In the genomic region with DNA sequence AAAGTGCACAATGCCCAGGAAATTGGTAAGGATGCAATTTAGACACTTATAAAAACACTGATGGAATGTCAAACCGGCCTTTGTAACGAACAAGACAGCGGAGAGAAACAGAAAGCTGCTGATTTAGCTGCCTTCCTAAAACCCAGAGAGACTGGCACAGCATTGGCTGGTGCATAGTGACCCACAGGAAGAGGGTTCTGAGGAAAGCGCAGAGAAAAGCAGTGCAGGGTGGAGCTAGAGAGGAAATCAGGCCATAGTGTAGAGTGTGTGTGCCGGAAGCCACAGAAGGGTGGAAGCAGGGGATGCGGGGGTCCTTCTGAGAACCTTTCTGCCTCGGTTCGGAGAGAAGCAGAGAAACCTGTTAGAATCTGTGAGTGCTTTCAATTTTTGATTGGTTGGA, we compare ENCODE assay signal across 14 mouse cellular contexts. TPM values are rescaled to one million over a fixed set of nuclear protein-coding genes. Genes with fewer than 3 reads are reported as not detected.
DNase-seq lines count a peak whose midpoint lies in the region; ATAC-seq and TF ChIP-seq lines count a peak whose summit lies in the region.
"Had no signal": no experiment of that assay in that cellular context is flagged by ENCODE, and none has a peak within 500 bp of the region (broad histone marks: within the 10 kb centered on the region; RNA-seq: fewer than 3 reads in every experiment).

No protein-coding gene starts in this region.

- H3K9me3 ChIP-seq in liver, embryonic 16.5 days (replicated peaks; ENCODE audit: control insufficient read depth, low read length) = no peaks in the 10 kb centered on the region
- H3K9me3 ChIP-seq: limb, embryonic 13.5 days had no signal

- no peak for TF ChIP-seq EP300 in heart, adult 2 months (IDR thresholded peaks at IDR 0.05; ENCODE audit: insufficient read depth, low read depth, low read length)

- no peak overlapping the region for H3K9ac ChIP-seq in heart, adult 2 months (ENCODE audit: low read depth, low read length)
- H3K9ac ChIP-seq in liver, embryonic 16.5 days (ENCODE audit: low read depth, low read length) = no peak overlapping the region
- H3K9ac ChIP-seq: hindbrain, embryonic 14.5 days; limb, embryonic 13.5 days had no signal

- ATAC-seq in activated CD4-positive, CD25-positive, alpha-beta regulatory T cell, adult 4 months = peak; percentile 52
- ATAC-seq in liver, embryonic 16.5 days (ENCODE audit: low read depth) = no peak

- no peak for TF ChIP-seq CTCF in heart, adult 2 months (IDR thresholded peaks at IDR 0.05)
- TF ChIP-seq CTCF in kidney, adult 2 months (conservative IDR thresholded peaks at IDR 0.05; ENCODE audit: insufficient read depth, insufficient read length, low read depth, low read length) = no peak

- peak overlapping the region; percentile 32; the same call in 1 of the 2 replicates for H3K4me2 ChIP-seq in liver, embryonic 16.5 days (ENCODE audit: low read depth, low read length)
- H3K4me2 ChIP-seq: heart, embryonic 11.5 days; hindbrain, embryonic 14.5 days; limb, embryonic 13.5 days had no signal

- no peaks in the 10 kb centered on the region for H3K79me2 ChIP-seq in heart, adult 2 months (replicated peaks; ENCODE audit: control insufficient read depth, insufficient read depth, low read length)

- peak in 1 of 2 experiments; percentile 22 for DNase-seq in heart, adult 2 months
- no peak for DNase-seq in heart, postnatal 4 days
- DNase-seq in thymus, postnatal 10 days (ENCODE audit: low spot score in 2 of 2) = peak; percentile 6 to 14
- DNase-seq in layer of hippocampus, adult 8-10 months (ENCODE audit: low spot score in 2 of 2) = no peak
- no peak for DNase-seq in urinary bladder, postnatal 25 days (ENCODE audit: low spot score)
- DNase-seq in kidney, adult 2 months = no peak
- DNase-seq: layer of hippocampus, postnatal 36 days; lung, postnatal 36 days had no signal

- no peak overlapping the region for H3K27ac ChIP-seq in heart, adult 2 months
- no peak overlapping the region for H3K27ac ChIP-seq in liver, embryonic 16.5 days (ENCODE audit: low read length)
- no peak overlapping the region for H3K27ac ChIP-seq in kidney, adult 2 months (ENCODE audit: insufficient read depth, low read depth, low read length)
- H3K27ac ChIP-seq: hindbrain, embryonic 14.5 days; limb, embryonic 13.5 days had no signal

- no peak overlapping the region for H3K4me3 ChIP-seq in heart, adult 2 months
- no peak overlapping the region for H3K4me3 ChIP-seq in liver, embryonic 16.5 days (ENCODE audit: low read depth, low read length)
- H3K4me3 ChIP-seq in kidney, adult 2 months (ENCODE audit: insufficient read depth, low read depth, low read length) = no peak overlapping the region
- H3K4me3 ChIP-seq: limb, embryonic 13.5 days had no signal

- H3K36me3 ChIP-seq in heart, adult 2 months (ENCODE audit: control insufficient read depth, insufficient read depth, low read length) = no peaks in the 10 kb centered on the region
- no peaks in the 10 kb centered on the region for H3K36me3 ChIP-seq in liver, embryonic 16.5 days (ENCODE audit: control insufficient read depth, insufficient read depth)
- no peaks in the 10 kb centered on the region for H3K36me3 ChIP-seq in kidney, adult 2 months (ENCODE audit: control insufficient read depth, insufficient read depth, low read length)
- H3K36me3 ChIP-seq: limb, embryonic 13.5 days had no signal

- no peaks in the 10 kb centered on the region for H3K4me1 ChIP-seq in heart, adult 2 months (ENCODE audit: control insufficient read depth, insufficient read depth, low read length)
- no peaks in the 10 kb centered on the region for H3K4me1 ChIP-seq in liver, embryonic 16.5 days (ENCODE audit: control insufficient read depth, low read depth, low read length)
- no peaks in the 10 kb centered on the region for H3K4me1 ChIP-seq in kidney, adult 2 months (ENCODE audit: control insufficient read depth, insufficient read depth, low read length)
- H3K4me1 ChIP-seq: limb, embryonic 13.5 days had no signal

- intact Hi-C loops in heart, adult 2 months (cut with DNase I) = no loop called here

- WGBS in heart, adult 2 months = 53% methylated on average over 8 of the region's 8 CpGs
- 34% methylated on average over 8 of the region's 8 CpGs for WGBS in liver, embryonic 16.5 days (ENCODE audit: insufficient replicate concordance)
- WGBS in kidney, adult 2 months = 66% methylated on average over 8 of the region's 8 CpGs

- 0 out of 2 replicates have a peak, but pooled peaks have one; percentile 17 for TF ChIP-seq POLR2A in heart, adult 2 months (IDR thresholded peaks at IDR 0.05; ENCODE audit: insufficient read depth, low read depth, low read length)
- no peak for TF ChIP-seq POLR2A in kidney, adult 2 months (IDR thresholded peaks at IDR 0.05; ENCODE audit: low read depth, low read length)

- no peaks in the 10 kb centered on the region for H3K27me3 ChIP-seq in heart, adult 2 months (ENCODE audit: control insufficient read depth, insufficient read depth, low read length)
- H3K27me3 ChIP-seq in liver, embryonic 16.5 days (ENCODE audit: control insufficient read depth, insufficient read depth, low read depth, low read length) = peaks cover under 1% of the 10 kb centered on the region; the same call in 1 of the 2 replicates
- no peaks in the 10 kb centered on the region for H3K27me3 ChIP-seq in kidney, adult 2 months (replicated peaks; ENCODE audit: control insufficient read depth, insufficient read depth, low read length)

RNA-seq across cellular contexts. Expression of gene Abca17, which starts 6.2 kb away (rescaled TPM):
- not detected for total RNA-seq in heart, adult 2 months (2021)
- polyA plus RNA-seq in heart, adult 2 months (2012; rRNA removed) = not detected in 2 replicates
- under 1 TPM in 1 of 2 experiments, not detected in 1; 0.05 TPM for total RNA-seq in heart, postnatal 4 days (2021)
- polyA plus RNA-seq in activated CD4-positive, CD25-positive, alpha-beta regulatory T cell, adult 4 months (2017; shearing (Covaris generic)) = under 1 TPM in 1 of 2 experiments, not detected in 1; 0.21 TPM
- not detected in 2 replicates for polyA plus RNA-seq in liver, embryonic 16.5 days (2015; fragmentation: Nextera tagmentation; extraction: Ambion mirVana)
- 1 to 10 TPM in 1 of 4 experiments, under 1 TPM in 3; 0.49 to 1.1 (median 0.75) TPM for total RNA-seq in layer of hippocampus, adult 8-10 months (2022)
- 0.16 and 0.31 TPM in 2 replicates for polyA plus RNA-seq in kidney, adult 2 months (2012; rRNA removed)
- polyA plus RNA-seq: kidney, embryonic 14.5 days; limb, embryonic 13.5 days had no signal

RNA-seq across cellular contexts. Expression of gene Abca3, which starts 7.1 kb away (rescaled TPM):
- total RNA-seq in heart, adult 2 months (2021) = 10 to 100 TPM; 12.1 to 12.6 TPM
- polyA plus RNA-seq in heart, adult 2 months (2012; rRNA removed) = 13.4 and 15.7 TPM in 2 replicates
- total RNA-seq in heart, postnatal 4 days (2021) = 10 to 100 TPM; 14.7 to 16.8 TPM
- 10 to 100 TPM; 15.8 to 20.0 TPM for polyA plus RNA-seq in activated CD4-positive, CD25-positive, alpha-beta regulatory T cell, adult 4 months (2017; shearing (Covaris generic))
- 13.4 and 15.0 TPM in 2 replicates for polyA plus RNA-seq in liver, embryonic 16.5 days (2015; fragmentation: Nextera tagmentation; extraction: Ambion mirVana)
- total RNA-seq in layer of hippocampus, adult 8-10 months (2022) = 10 to 100 TPM; 63.7 to 69.3 (median 67.1) TPM
- 214 and 230 TPM in 2 replicates for polyA plus RNA-seq in kidney, adult 2 months (2012; rRNA removed)

Comparison
In these comparisons a context has a peak if more than half of its experiments do, and no peak if none do; other contexts are left out.
1. DNase-seq: peak in thymus, postnatal 10 days (2 of 2); none in heart, postnatal 4 days (single experiment), layer of hippocampus, adult 8-10 months (0 of 2), urinary bladder, postnatal 25 days (single experiment) and kidney, adult 2 months (single experiment).
2. RNA of gene Abca3, which starts 7.1 kb away (polyA plus RNA-seq): 214 to 230 TPM in kidney, adult 2 months; 15.8 to 20.0 TPM in activated CD4-positive, CD25-positive, alpha-beta regulatory T cell, adult 4 months, 13.4 to 15.0 TPM in liver, embryonic 16.5 days and 13.4 to 15.7 TPM in heart, adult 2 months; every median in the first group is over 10 times any median in the second.